In the genomic region with DNA sequence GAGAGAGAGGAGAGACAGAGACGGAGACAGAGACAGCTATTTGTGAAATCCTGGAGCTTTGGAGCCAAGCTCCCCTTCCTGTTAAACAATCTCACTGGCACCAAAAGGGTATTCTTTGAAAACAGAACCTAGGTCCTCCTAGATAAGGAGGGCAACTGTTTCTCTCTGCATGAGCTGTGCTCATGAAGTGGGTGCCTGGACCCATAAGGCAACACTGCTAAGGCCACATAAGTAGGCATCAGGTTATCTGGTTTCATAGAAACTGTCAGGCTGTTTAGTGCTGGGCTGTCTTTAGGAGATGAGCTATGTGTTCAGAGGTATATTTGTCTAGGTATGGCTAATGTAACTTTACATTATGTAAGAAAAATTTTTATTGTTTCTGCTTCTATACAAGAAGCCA, we compare ENCODE assay signal across 21 mouse cellular contexts. TPM values are rescaled to one million over a fixed set of nuclear protein-coding genes. Genes with fewer than 3 reads are reported as not detected.
"Had no signal": no experiment of that assay in that cellular context is flagged by ENCODE, and none has a peak within 500 bp of the region (broad histone marks: within the 10 kb centered on the region; RNA-seq: fewer than 3 reads in every experiment).

No protein-coding gene starts in this region.

RNA-seq across cellular contexts. Expression of gene Cd59b, which starts 17.9 kb away (rescaled TPM):
- total RNA-seq: megakaryocyte, adult 5-6 weeks; monocyte, adult 5-6 weeks; neutrophil, adult 5-6 weeks had no signal
- polyA plus RNA-seq: myocyte had no signal

RNA-seq across cellular contexts. Expression of gene Gm10799, which starts 19.2 kb away (rescaled TPM):
- total RNA-seq: layer of hippocampus, adult 18-20 months; layer of hippocampus, postnatal 14 days; left cerebral cortex, adult 8-10 months; left cerebral cortex, postnatal 14 days; left cerebral cortex, postnatal 4 days; megakaryocyte, adult 5-6 weeks; monocyte, adult 5-6 weeks; neutrophil, adult 5-6 weeks had no signal
- polyA plus RNA-seq: intestine, embryonic 16.5 days; kidney, embryonic 16.5 days; limb, embryonic 12.5 days; limb, embryonic 15.5 days; lung, adult 2 months; lung, embryonic 16.5 days; midbrain, embryonic 10.5 days; midbrain, embryonic 13.5 days; midbrain, embryonic 16.5 days; myocyte; neural tube, embryonic 13.5 days; stomach, embryonic 15.5 days; thymus, postnatal 0 days had no signal

RNA-seq across cellular contexts. Expression of gene Gm10912, which starts 21.9 kb away (rescaled TPM):
- total RNA-seq: layer of hippocampus, postnatal 14 days; megakaryocyte, adult 5-6 weeks; monocyte, adult 5-6 weeks had no signal
- polyA plus RNA-seq: intestine, embryonic 16.5 days; kidney, embryonic 16.5 days; limb, embryonic 12.5 days; lung, embryonic 16.5 days; midbrain, embryonic 13.5 days; midbrain, embryonic 16.5 days; myocyte; neural tube, embryonic 13.5 days had no signal

RNA-seq across cellular contexts. Expression of gene A930018P22Rik, which starts 35.0 kb away (rescaled TPM):
- total RNA-seq: layer of hippocampus, postnatal 14 days; left cerebral cortex, adult 8-10 months; left cerebral cortex, postnatal 4 days; megakaryocyte, adult 5-6 weeks; monocyte, adult 5-6 weeks; neutrophil, adult 5-6 weeks had no signal
- polyA plus RNA-seq: kidney, embryonic 16.5 days; limb, embryonic 12.5 days; limb, embryonic 15.5 days; lung, embryonic 16.5 days; midbrain, embryonic 13.5 days; midbrain, embryonic 16.5 days; thymus, postnatal 0 days had no signal
